ENCODE assay signal across 26 mouse cellular contexts in the genomic region with DNA sequence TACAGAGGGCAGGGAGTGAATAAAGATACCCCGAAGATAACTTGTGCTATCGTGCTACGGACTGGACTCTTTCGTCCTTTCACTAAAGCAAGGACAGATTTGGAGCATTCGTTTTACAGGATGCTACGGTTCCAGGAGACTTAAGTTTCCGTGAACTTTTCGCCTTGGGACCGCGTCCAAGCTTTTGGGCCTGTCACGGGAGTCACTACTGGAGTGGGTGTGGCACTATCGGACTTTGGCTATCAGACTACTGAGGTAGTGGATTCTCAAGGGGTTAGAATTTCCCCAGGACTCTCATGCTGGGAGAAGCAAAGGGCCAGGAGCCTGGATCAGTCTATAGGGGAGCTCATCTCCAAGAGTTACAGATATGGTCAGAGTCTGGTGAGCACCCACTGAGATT.
"Had no signal": no experiment of that assay in that cellular context is flagged by ENCODE, and none has a peak within 500 bp of the region (broad histone marks: within the 10 kb centered on the region; RNA-seq: fewer than 3 reads in every experiment).

No protein-coding gene starts in this region.

- H3K27ac ChIP-seq: gastrocnemius, adult 2 months; heart, embryonic 13.5 days; heart, embryonic 15.5 days; hindbrain, embryonic 10.5 days; hindbrain, embryonic 12.5 days; hindbrain, embryonic 14.5 days; intestine, embryonic 15.5 days; kidney, postnatal 0 days; layer of hippocampus, adult 2 months; left cerebral cortex, adult 2 months; limb, embryonic 10.5 days; limb, embryonic 12.5 days; liver, embryonic 13.5 days; liver, embryonic 15.5 days had no signal

- H3K4me3 ChIP-seq: gastrocnemius, adult 2 months; heart, embryonic 13.5 days; heart, embryonic 15.5 days; hindbrain, embryonic 10.5 days; hindbrain, embryonic 12.5 days; intestine, embryonic 15.5 days; layer of hippocampus, adult 2 months; left cerebral cortex, adult 2 months; limb, embryonic 10.5 days; limb, embryonic 12.5 days; liver, embryonic 13.5 days; liver, embryonic 15.5 days had no signal

- ATAC-seq: forebrain, embryonic 16.5 days; hindbrain, embryonic 16.5 days; inflammation-experienced regulatory T-cells, adult 6 months; liver, postnatal 0 days had no signal

- DNase-seq: gastrocnemius, adult 2 months; gastrocnemius, postnatal 10 days; gastrocnemius, postnatal 25 days; heart, adult 18-20 months; heart, postnatal 14 days; heart, postnatal 4 days; liver; liver, embryonic 13.5 days; liver, postnatal 0 days had no signal

- H3K9me3 ChIP-seq: heart, embryonic 13.5 days; heart, embryonic 15.5 days; hindbrain, embryonic 12.5 days; intestine, embryonic 15.5 days; limb, embryonic 10.5 days; limb, embryonic 12.5 days; liver, embryonic 13.5 days; liver, embryonic 15.5 days had no signal

- H3K27me3 ChIP-seq: heart, embryonic 13.5 days; heart, embryonic 15.5 days; intestine, embryonic 15.5 days had no signal

- H3K4me2 ChIP-seq: heart, embryonic 11.5 days; heart, embryonic 13.5 days; heart, embryonic 15.5 days; hindbrain, embryonic 12.5 days; hindbrain, embryonic 14.5 days; intestine, embryonic 15.5 days; limb, embryonic 12.5 days; liver, embryonic 11.5 days; liver, embryonic 13.5 days; liver, embryonic 15.5 days had no signal

- H3K9ac ChIP-seq: heart, embryonic 13.5 days; heart, embryonic 15.5 days; hindbrain, embryonic 12.5 days; hindbrain, embryonic 14.5 days; intestine, embryonic 15.5 days; limb, embryonic 12.5 days; liver, embryonic 13.5 days; liver, embryonic 15.5 days; liver, postnatal 0 days had no signal

- H3K36me3 ChIP-seq: heart, embryonic 13.5 days; heart, embryonic 15.5 days; hindbrain, embryonic 10.5 days; hindbrain, embryonic 12.5 days; intestine, embryonic 15.5 days; limb, embryonic 10.5 days; limb, embryonic 12.5 days; liver, embryonic 13.5 days; liver, embryonic 15.5 days had no signal

- H3K4me1 ChIP-seq: hindbrain, embryonic 10.5 days had no signal
